Mouse (Mus musculus): Measurements from ENCODE around the gene Nol8. TPM values are rescaled to one million over a fixed set of nuclear protein-coding genes. Genes with fewer than 3 reads are reported as not detected.

The Nol8 gene
- polyA plus RNA-seq, 1 experiment from 2014 or later, result 22.8 TPM

- ATAC-seq (replicated peaks; ENCODE audit: low FRiP score) (no peak), DNase-seq (ENCODE audit: low spot score) (no peak)
- H3K36me3 ChIP-seq (ENCODE audit: control insufficient read depth, insufficient read depth, low read length), result peaks cover 3% of the 10 kb centered on the region; the same call in 1 of the 2 replicates
- WGBS, result 93% methylated on average over 8 of the region's 8 CpGs
- H3K4me1 ChIP-seq (replicated peaks; ENCODE audit: control insufficient read depth, insufficient read depth, low read length), result no peaks in the 10 kb centered on the region; the same call in 1 of the 2 replicates
- no peak overlapping the region for H3K4me2 ChIP-seq (ENCODE audit: low read depth, low read length, severe bottlenecking)
- no peak overlapping the region for H3K9ac ChIP-seq (ENCODE audit: low read length)
- no peak overlapping the region for H3K4me3 ChIP-seq (ENCODE audit: low read depth, low read length)
- no peaks in the 10 kb centered on the region for H3K9me3 ChIP-seq (ENCODE audit: control insufficient read depth, low read length)
- H3K27me3 ChIP-seq (ENCODE audit: control insufficient read depth, insufficient read depth, low read length), result no peaks in the 10 kb centered on the region
- no peak overlapping the region for H3K27ac ChIP-seq (ENCODE audit: low read depth, low read length)
Observed at GRCm38 (mm10) chr13:49708311-49708710, 55.4 kb downstream of the Nol8 start.

- H3K27me3 ChIP-seq (ENCODE audit: control insufficient read depth, insufficient read depth, low read length), result no peaks in the 10 kb centered on the region
- DNase-seq (ENCODE audit: low spot score) (no peak), ATAC-seq (replicated peaks; ENCODE audit: low FRiP score) (no peak)
- H3K4me3 ChIP-seq (ENCODE audit: low read depth, low read length), result no peak overlapping the region
- no peaks in the 10 kb centered on the region for H3K9me3 ChIP-seq (ENCODE audit: control insufficient read depth, low read length)
- 94% methylated on average over 12 of the region's 12 CpGs for WGBS
- no peak overlapping the region for H3K9ac ChIP-seq (ENCODE audit: low read length)
- H3K4me1 ChIP-seq (replicated peaks; ENCODE audit: control insufficient read depth, insufficient read depth, low read length), result no peaks in the 10 kb centered on the region
- H3K27ac ChIP-seq (ENCODE audit: low read depth, low read length), result no peak overlapping the region
- no peak overlapping the region for H3K4me2 ChIP-seq (ENCODE audit: low read depth, low read length, severe bottlenecking)
- H3K36me3 ChIP-seq (ENCODE audit: control insufficient read depth, insufficient read depth, low read length), result peaks cover 5% of the 10 kb centered on the region; the same call in 1 of the 2 replicates
Observed at GRCm38 (mm10) chr13:49712047-49712721, 59.3 kb downstream of the Nol8 start.

GRCm38 (mm10) chr13:49719310-49719709, 66.4 kb downstream of the Nol8 start:
- Histone ChIP-seq H3K27me3 (ENCODE audit: control insufficient read depth, insufficient read depth, low read length) (no peaks in the 10 kb centered on the region), H3K4me2 (ENCODE audit: low read depth, low read length, severe bottlenecking) (no peak overlapping the region), H3K9ac (ENCODE audit: low read length) (no peak overlapping the region), H3K36me3 (ENCODE audit: control insufficient read depth, insufficient read depth, low read length) (peaks cover 10% of the 10 kb centered on the region), H3K9me3 (ENCODE audit: control insufficient read depth, low read length) (no peaks in the 10 kb centered on the region), H3K4me1 (replicated peaks; ENCODE audit: control insufficient read depth, insufficient read depth, low read length) (no peaks in the 10 kb centered on the region), H3K27ac (ENCODE audit: low read depth, low read length) (no peak overlapping the region), H3K4me3 (ENCODE audit: low read depth, low read length) (no peak overlapping the region)
- DNase-seq (ENCODE audit: low spot score) (no peak), ATAC-seq (replicated peaks; ENCODE audit: low FRiP score) (no peak)
- 93% methylated on average over 3 of the region's 3 CpGs for WGBS

Other genes with a start within 250 kb of the Nol8 start
- 16.6 and 16.9 TPM in 2 replicates for gene Ippk, start 231.8 kb upstream of the Nol8 start, polyA plus RNA-seq (2014; fragmentation: Nextera tagmentation; extraction: Ambion mirVana)
- 1.2 and 1.5 TPM in 2 replicates for gene Tes3-ps, start 159.8 kb upstream of the Nol8 start, polyA plus RNA-seq (2014; fragmentation: Nextera tagmentation; extraction: Ambion mirVana)
- gene Ecm2, start 148.3 kb upstream of the Nol8 start, polyA plus RNA-seq (2014; fragmentation: Nextera tagmentation; extraction: Ambion mirVana), result 0.76 and 0.80 TPM in 2 replicates
- 0.41 and 0.55 TPM in 2 replicates for gene Aspn, start 108.6 kb upstream of the Nol8 start, polyA plus RNA-seq (2014; fragmentation: Nextera tagmentation; extraction: Ambion mirVana)
- 0.61 and 1.0 TPM in 2 replicates for gene Omd, start 70.6 kb upstream of the Nol8 start, polyA plus RNA-seq (2014; fragmentation: Nextera tagmentation; extraction: Ambion mirVana)
- gene Ogn, start 45.0 kb upstream of the Nol8 start, polyA plus RNA-seq (2014; fragmentation: Nextera tagmentation; extraction: Ambion mirVana), result 9.8 and 9.9 TPM in 2 replicates
- gene Cenpp, start 293 bp upstream of the Nol8 start, polyA plus RNA-seq (2014; fragmentation: Nextera tagmentation; extraction: Ambion mirVana), result 42.9 and 44.5 TPM in 2 replicates
- gene Iars, start 29.0 kb downstream of the Nol8 start, polyA plus RNA-seq (2014; fragmentation: Nextera tagmentation; extraction: Ambion mirVana), result 124 and 129 TPM in 2 replicates
- gene Gm30302, start 145.9 kb downstream of the Nol8 start, polyA plus RNA-seq (2014; fragmentation: Nextera tagmentation; extraction: Ambion mirVana), result not detected in 2 replicates

All from forebrain, embryonic 11.5 days (tissue).